Mouse (Mus musculus) stomach, embryonic 14.5 days (tissue): ENCODE results near the gene Rbm28. TPM values are rescaled to one million over a fixed set of nuclear protein-coding genes. Genes with fewer than 3 reads are reported as not detected.

Experiments
- ATAC-seq: fragments of 200-750 bp; cut with Nextera tagmentation; 2 replicates; pipeline ENCODE4 v1.8.0; 2017; ENCODE audit warnings: low read depth, moderate TSS enrichment; ENCODE audit not compliant: insufficient number of reproducible peaks, insufficient read depth, low FRiP score
- H3K27ac ChIP-seq: fragments of 300-500 bp; sonication (generic); 2 replicates; pipeline ENCODE4 v1.5.1; 2014; ENCODE audit warnings: mild to moderate bottlenecking, low read length, moderate library complexity, mixed read lengths
- H3K27me3 ChIP-seq: fragments of 300-500 bp; sonication (generic); 2 replicates; pipeline ENCODE4 v1.6.1; 2014; ENCODE audit warnings: low read length, control low read depth, mixed read lengths; ENCODE audit not compliant: control insufficient read depth, insufficient read depth
- H3K36me3 ChIP-seq: fragments of 300-500 bp; sonication (generic); 2 replicates; pipeline ENCODE4 v1.6.1; 2014; ENCODE audit warnings: mild to moderate bottlenecking, control low read depth, low read length, moderate library complexity, mixed read lengths; ENCODE audit not compliant: control insufficient read depth, insufficient read depth
- H3K4me1 ChIP-seq: fragments of 300-500 bp; sonication (generic); 2 replicates; pipeline ENCODE4 v1.6.1; 2014; ENCODE audit warnings: low read length, control low read depth, mixed read lengths; ENCODE audit not compliant: control insufficient read depth, insufficient read depth
- H3K4me2 ChIP-seq: fragments of 300-500 bp; sonication (generic); replicated peaks from 2 replicates; pipeline ENCODE4 v1.6.1; 2014; ENCODE audit warnings: low read depth, low read length, control low read depth
- H3K4me3 ChIP-seq: fragments of 300-500 bp; sonication (generic); 2 replicates; pipeline ENCODE4 v1.5.1; 2014; ENCODE audit warnings: low read depth, low read length, control low read depth
- H3K9ac ChIP-seq: fragments of 300-500 bp; sonication (generic); replicated peaks from 2 replicates; pipeline ENCODE4 v1.6.1; 2014; ENCODE audit warnings: low read depth, mild to moderate bottlenecking, control low read depth, low read length, moderate library complexity, mixed read lengths
- H3K9me3 ChIP-seq: fragments of 300-500 bp; sonication (generic); 2 replicates; pipeline ENCODE4 v1.6.1; 2016; ENCODE audit warnings: low read depth, low read length, control low read depth; ENCODE audit not compliant: control insufficient read depth
- WGBS: fragments of 180-500 bp; shearing (Covaris S2); extraction: QIAGEN DNeasy Blood & Tissue Kit; methylation state at CpG from one replicate; pipeline ENCODE4 v1.1.7; 2014; 5-methylcytosine and 5-hydroxymethylcytosine counted together
- polyA plus RNA-seq: library from polyadenylated mRNA; unstranded; fragments of >200 nt; fragmentation: Nextera tagmentation; extraction: Ambion mirVana; gene quantifications from 2 replicates; pipeline ENCODE4 v1.2.1, GENCODE M21; 2014

Gene Rbm28
- polyA plus RNA-seq, 1 experiment from 2014 or later, result 44.1 TPM

GRCm38 (mm10) chr6:29111501-29111900 lies 53.3 kb downstream of the Rbm28 start:
- H3K9me3 ChIP-seq, result peaks cover 16% of the 10 kb centered on the region
- no peak for ATAC-seq
- no peaks in the 10 kb centered on the region for H3K36me3 ChIP-seq
- no peak overlapping the region for H3K27ac ChIP-seq
- 89% methylated on average over 4 of the region's 4 CpGs for WGBS
- no peak overlapping the region for H3K4me3 ChIP-seq
- H3K27me3 ChIP-seq, result no peaks in the 10 kb centered on the region
- no peak overlapping the region for H3K9ac ChIP-seq
- H3K4me2 ChIP-seq, result no peak overlapping the region
- no peaks in the 10 kb centered on the region for H3K4me1 ChIP-seq

- WGBS, result 71% methylated on average over 1 of the region's 1 CpGs
- H3K4me2 ChIP-seq, result no peak overlapping the region
- peaks cover 16% of the 10 kb centered on the region for H3K9me3 ChIP-seq
- no peak overlapping the region for H3K4me3 ChIP-seq
- H3K27ac ChIP-seq, result no peak overlapping the region
- H3K36me3 ChIP-seq, result no peaks in the 10 kb centered on the region
- H3K9ac ChIP-seq, result no peak overlapping the region
- no peaks in the 10 kb centered on the region for H3K4me1 ChIP-seq
- no peak for ATAC-seq
- no peaks in the 10 kb centered on the region for H3K27me3 ChIP-seq
Observed at GRCm38 (mm10) chr6:29108376-29108775, 56.4 kb downstream of the Rbm28 start.

- Histone ChIP-seq H3K4me1 (no peaks in the 10 kb centered on the region), H3K27ac (no peak overlapping the region), H3K9ac (no peak overlapping the region), H3K4me3 (no peak overlapping the region), H3K27me3 (no peaks in the 10 kb centered on the region), H3K4me2 (no peak overlapping the region), H3K36me3 (no peaks in the 10 kb centered on the region), H3K9me3 (no peaks in the 10 kb centered on the region)
- WGBS, result 83% methylated on average over 9 of the region's 9 CpGs
- no peak for ATAC-seq
Observed at GRCm38 (mm10) chr6:29101248-29101864, 63.5 kb downstream of the Rbm28 start.

- no peaks in the 10 kb centered on the region for H3K4me1 ChIP-seq
- no peaks in the 10 kb centered on the region for H3K27me3 ChIP-seq
- ATAC-seq, result no peak
- no peak overlapping the region for H3K9ac ChIP-seq
- H3K9me3 ChIP-seq, result no peaks in the 10 kb centered on the region
- H3K27ac ChIP-seq, result no peak overlapping the region
- no peak overlapping the region for H3K4me2 ChIP-seq
- 14% methylated on average over 3 of the region's 3 CpGs for WGBS
- no peaks in the 10 kb centered on the region for H3K36me3 ChIP-seq
- H3K4me3 ChIP-seq, result no peak overlapping the region
Observed at GRCm38 (mm10) chr6:29100423-29100822, 64.4 kb downstream of the Rbm28 start.

- ATAC-seq, result no peak
Observed at GRCm38 (mm10) chr6:29099536-29100170, 65.2 kb downstream of the Rbm28 start.

GRCm38 (mm10) chr6:29092904-29093303 lies 71.9 kb downstream of the Rbm28 start:
- Histone ChIP-seq H3K36me3 (no peaks in the 10 kb centered on the region), H3K9me3 (peaks cover 13% of the 10 kb centered on the region; the same call in 1 of the 2 replicates), H3K4me3 (no peak overlapping the region), H3K4me2 (no peak overlapping the region), H3K9ac (no peak overlapping the region), H3K4me1 (no peaks in the 10 kb centered on the region), H3K27ac (no peak overlapping the region), H3K27me3 (no peaks in the 10 kb centered on the region)
- no peak for ATAC-seq
- 53% methylated on average over 11 of the region's 11 CpGs for WGBS

More at GRCm38 (mm10) chr6:29099536-29100170, 65.2 kb downstream of the Rbm28 start:
- no peak overlapping the region for H3K9ac ChIP-seq
- 51% methylated on average over 14 of the region's 14 CpGs for WGBS
- H3K9me3 ChIP-seq, result no peaks in the 10 kb centered on the region
- H3K27ac ChIP-seq, result no peak overlapping the region
- H3K4me1 ChIP-seq, result no peaks in the 10 kb centered on the region
- no peaks in the 10 kb centered on the region for H3K36me3 ChIP-seq
- H3K4me2 ChIP-seq, result no peak overlapping the region
- no peaks in the 10 kb centered on the region for H3K27me3 ChIP-seq
- no peak overlapping the region for H3K4me3 ChIP-seq

- no peak overlapping the region for H3K9ac ChIP-seq
- H3K4me3 ChIP-seq, result no peak overlapping the region
- peaks cover 13% of the 10 kb centered on the region; the same call in 1 of the 2 replicates for H3K9me3 ChIP-seq
- H3K27ac ChIP-seq, result no peak overlapping the region
- no peaks in the 10 kb centered on the region for H3K27me3 ChIP-seq
- H3K4me1 ChIP-seq, result no peaks in the 10 kb centered on the region
- ATAC-seq, result no peak
- WGBS, result 81% methylated on average over 7 of the region's 7 CpGs
- no peaks in the 10 kb centered on the region for H3K36me3 ChIP-seq
- H3K4me2 ChIP-seq, result no peak overlapping the region
Observed at GRCm38 (mm10) chr6:29092234-29092633, 72.6 kb downstream of the Rbm28 start.

GRCm38 (mm10) chr6:29087921-29088709 lies 76.7 kb downstream of the Rbm28 start:
- no peak overlapping the region for H3K27ac ChIP-seq
- H3K27me3 ChIP-seq, result no peaks in the 10 kb centered on the region
- 75% methylated on average over 7 of the region's 7 CpGs for WGBS
- H3K36me3 ChIP-seq, result no peaks in the 10 kb centered on the region
- H3K9me3 ChIP-seq, result peaks cover 9% of the 10 kb centered on the region; the same call in 1 of the 2 replicates
- no peak overlapping the region for H3K9ac ChIP-seq
- no peak for ATAC-seq
- no peaks in the 10 kb centered on the region for H3K4me1 ChIP-seq
- H3K4me2 ChIP-seq, result no peak overlapping the region
- H3K4me3 ChIP-seq, result no peak overlapping the region
